Mouse (Mus musculus) effector memory CD4-positive, alpha-beta T cell, adult 7 months (primary cell): ENCODE data around the gene P2rx3. TPM values are rescaled to one million over a fixed set of nuclear protein-coding genes. Genes with fewer than 3 reads are reported as not detected.

Experiments
- polyA plus RNA-seq: library from polyadenylated mRNA; unstranded; fragments of 100-300 nt; shearing (Covaris generic); gene quantifications from one replicate; pipeline ENCODE4 v1.2.1, GENCODE M21; 2017

P2rx3 gene
- polyA plus RNA-seq = 0.84 TPM

DNA sequence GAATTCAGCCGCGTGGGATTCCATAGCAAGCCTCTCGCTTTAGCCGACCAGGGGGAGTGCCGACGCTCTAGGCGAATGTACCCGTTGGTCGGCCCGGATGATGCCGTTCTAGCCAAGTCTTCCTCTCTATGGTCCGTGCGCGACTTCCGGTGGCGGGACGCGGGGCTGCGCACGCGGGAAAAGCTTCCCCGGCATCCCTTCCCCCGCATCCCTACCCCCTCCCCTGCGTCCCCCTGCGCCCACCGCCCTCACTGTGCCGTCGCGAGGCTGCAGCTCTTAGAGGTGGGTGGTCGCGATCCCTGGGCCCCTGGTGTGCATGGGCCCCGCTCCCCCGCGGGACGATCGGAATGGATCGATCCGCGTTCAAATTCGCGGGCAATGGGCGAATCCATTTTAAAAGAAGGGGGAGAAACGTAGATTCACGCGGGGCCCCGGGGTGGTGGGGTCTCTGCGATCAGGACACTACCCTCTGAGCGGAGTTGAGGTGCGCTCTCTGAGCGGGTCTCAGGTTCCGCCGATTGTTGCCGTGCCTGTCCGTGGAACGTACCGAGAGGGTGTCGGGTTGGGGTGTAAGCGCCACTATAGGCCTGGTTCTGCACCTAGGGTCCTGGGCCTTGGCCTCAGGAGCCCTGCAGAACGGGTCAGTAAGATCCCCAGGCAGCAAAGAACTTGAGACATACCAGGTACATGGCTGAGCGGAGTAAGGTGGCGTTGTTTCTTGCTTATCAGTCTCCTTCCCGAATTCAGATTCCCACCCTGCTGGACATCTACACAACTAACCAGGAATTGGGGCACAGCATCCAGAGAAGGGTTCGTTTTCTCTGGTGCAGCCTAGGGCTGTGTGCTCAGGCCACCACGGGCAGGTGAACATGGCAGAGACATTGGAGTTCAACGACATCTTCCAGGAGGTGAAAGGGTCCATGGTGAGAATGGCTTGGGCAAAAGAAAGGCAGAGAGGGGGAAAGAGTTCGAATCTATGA is at the start of gene P2rx3, which contains the start of gene Ssrp1:
P2rx3 (minus strand) TSS at position 416 of the 980 bp plus-strand sequence.
Ssrp1 (plus strand) TSS at position 188 of the 980 bp plus-strand sequence.

DNA sequence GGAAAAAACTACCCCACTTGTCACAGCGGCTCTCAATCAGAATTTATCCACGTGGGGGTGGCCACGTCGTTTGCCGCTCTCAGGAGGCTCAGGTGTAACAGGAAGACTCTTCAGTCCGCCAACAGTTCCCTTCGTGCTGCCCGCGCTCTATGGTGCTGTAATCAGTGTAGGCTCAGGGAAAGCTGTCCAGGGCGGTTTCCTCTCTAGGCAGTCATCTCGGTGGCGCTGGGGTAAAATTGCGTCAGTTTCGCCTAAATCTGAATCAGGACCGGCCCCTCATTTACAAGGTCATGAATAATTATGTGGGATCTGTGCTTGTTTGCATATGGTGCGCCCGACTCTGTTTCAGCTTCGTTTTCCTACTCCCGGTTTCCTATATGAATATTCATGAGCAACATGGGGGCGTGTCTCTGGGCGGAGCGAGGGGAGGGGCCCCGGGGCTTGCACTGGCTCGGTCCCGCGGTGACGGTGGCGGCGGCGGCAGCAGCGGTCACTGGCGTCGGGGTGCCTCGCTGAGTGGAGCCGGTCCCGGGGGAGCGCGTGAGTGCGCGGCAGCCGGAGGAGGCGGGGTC is 10.4 kb upstream of the P2rx3 start, which contains the start of gene Tnks1bp1:
Tnks1bp1 (plus strand) TSS at position 427 of the 572 bp plus-strand sequence.

DNA sequence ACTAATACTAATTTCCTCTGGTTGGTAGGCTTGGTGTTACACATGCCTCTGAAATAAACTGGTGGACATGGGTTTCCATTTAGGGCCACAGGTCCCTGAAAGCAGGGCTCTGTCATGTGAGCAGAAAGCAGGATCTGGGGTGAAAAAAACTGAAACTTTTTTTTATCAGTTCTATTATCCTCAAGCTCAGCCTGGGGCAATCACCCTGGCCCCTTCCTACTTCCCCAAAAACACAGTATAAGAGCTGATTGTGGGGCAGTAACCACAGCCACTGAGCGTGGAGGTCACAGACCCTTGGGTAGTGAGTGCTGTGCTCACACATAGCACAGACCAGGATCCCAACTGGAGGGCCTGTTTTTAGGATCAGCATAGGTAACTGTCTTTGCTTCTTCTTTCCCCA is 49.3 kb downstream of the P2rx3 start, which contains the start of gene Prg3:
Prg3 (plus strand) TSS at position 286 of the 400 bp plus-strand sequence.

DNA sequence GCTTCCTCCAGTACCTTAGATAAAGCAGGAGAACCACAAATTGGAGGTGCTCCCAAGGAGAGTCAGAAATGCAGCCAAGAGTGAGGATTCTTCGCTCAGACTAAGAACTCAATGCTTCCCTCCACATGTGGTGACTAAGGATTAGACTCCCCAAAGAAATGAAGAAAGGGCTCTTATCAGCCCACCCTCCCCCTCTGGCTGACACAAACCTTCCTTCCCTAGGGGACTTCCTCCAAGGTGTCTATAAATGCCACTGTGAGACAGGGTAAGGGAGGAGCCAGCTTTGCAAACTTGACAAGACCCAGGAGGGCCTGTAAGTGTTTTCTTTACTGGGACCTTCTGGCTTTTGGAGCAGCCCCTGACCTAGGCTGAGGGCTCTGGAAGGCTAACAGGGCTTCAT is 57.1 kb downstream of the P2rx3 start, which contains the start of gene Prg2:
Prg2 (plus strand) TSS at position 274 of the 400 bp plus-strand sequence.

Other genes starting within 250 kb of the P2rx3 start
- gene Ube2l6, start 238.6 kb downstream of the P2rx3 start, polyA plus RNA-seq = 6.1 TPM
- gene Smtnl1, start 214.8 kb downstream of the P2rx3 start, polyA plus RNA-seq = not detected
- 14.3 TPM for gene Timm10, start 210.5 kb downstream of the P2rx3 start, polyA plus RNA-seq
- 19.3 TPM for gene Slc43a1, start 198.6 kb downstream of the P2rx3 start, polyA plus RNA-seq
- gene Rtn4rl2, start 150.8 kb downstream of the P2rx3 start, polyA plus RNA-seq = not detected
- gene Slc43a3, start 100.9 kb downstream of the P2rx3 start, polyA plus RNA-seq = 2.1 TPM
- gene Prg2, start 57.0 kb downstream of the P2rx3 start, polyA plus RNA-seq = not detected
- not detected for gene Prg3, start 49.2 kb downstream of the P2rx3 start, polyA plus RNA-seq
- gene Ssrp1, start 228 bp downstream of the P2rx3 start, polyA plus RNA-seq = 174 TPM
- 9.9 TPM for gene Tnks1bp1, start 10.6 kb upstream of the P2rx3 start, polyA plus RNA-seq
- gene Aplnr, start 98.8 kb upstream of the P2rx3 start, polyA plus RNA-seq = 0.43 TPM
- gene Lrrc55, start 159.7 kb upstream of the P2rx3 start, polyA plus RNA-seq = not detected